Mouse (Mus musculus) common myeloid progenitor, adult 5-6 weeks (primary cell): ENCODE measurements around the gene Cdh13. TPM values are rescaled to one million over a fixed set of nuclear protein-coding genes. Genes with fewer than 3 reads are reported as not detected.

ENCODE experiments used
- ATAC-seq: replicated peaks from 2 replicates; pipeline ENCODE4 v1.8.0; 2016; ENCODE audit warnings: low read depth, mild to moderate bottlenecking, moderate TSS enrichment, inconsistent platforms; ENCODE audit not compliant: poor library complexity, severe bottlenecking
- total RNA-seq: library from RNA; stranded (forward); fragments of 200-1000, 187-1606 nt; gene quantifications from 2 replicates; pipeline ENCODE4 v1.2.3, GENCODE M21; 2017

The Cdh13 gene
- total RNA-seq, 1 experiment from 2014 or later: not detected

DNA sequence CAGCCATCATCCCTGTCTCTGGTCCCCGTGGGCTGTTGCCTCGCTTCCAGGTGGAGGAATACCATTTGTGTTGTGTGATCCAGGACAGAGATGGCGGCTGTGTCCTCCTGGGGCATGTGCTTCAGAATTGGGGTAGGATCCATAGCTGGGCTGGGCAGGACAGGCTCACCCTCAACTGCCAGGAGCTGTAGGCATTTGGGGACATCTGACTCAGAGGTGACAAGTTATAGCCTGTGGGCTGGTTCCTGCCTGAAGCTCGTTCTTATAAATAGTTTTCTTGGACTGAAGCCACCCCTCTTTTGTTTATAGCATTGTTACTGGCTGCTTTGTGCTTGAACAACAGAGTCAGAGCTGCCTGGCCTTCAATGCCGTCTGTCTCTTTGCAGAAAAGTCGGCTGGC lies 6.7 kb downstream of the Cdh13 start:
- no peak for ATAC-seq

DNA sequence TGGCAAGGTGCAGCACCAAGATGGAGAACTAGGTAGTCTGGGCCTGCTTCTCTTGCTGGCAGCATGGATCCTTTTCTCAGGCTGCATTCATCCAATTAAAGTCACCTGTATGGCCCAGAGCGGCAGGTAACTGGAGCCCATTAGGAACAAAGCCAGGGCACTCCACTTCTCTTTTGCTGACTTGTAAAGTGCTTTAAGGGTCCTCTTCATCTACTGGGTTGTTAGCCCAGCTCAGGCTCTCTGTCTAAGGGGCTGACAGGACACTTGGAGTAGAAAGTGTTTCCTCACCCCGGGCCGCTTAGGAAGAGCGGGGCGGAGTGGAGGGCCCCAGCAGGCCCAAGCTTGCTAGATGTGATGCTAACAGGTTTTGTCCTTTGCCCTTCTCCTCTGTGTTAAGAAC lies 12.9 kb downstream of the Cdh13 start:
- no peak for ATAC-seq

DNA sequence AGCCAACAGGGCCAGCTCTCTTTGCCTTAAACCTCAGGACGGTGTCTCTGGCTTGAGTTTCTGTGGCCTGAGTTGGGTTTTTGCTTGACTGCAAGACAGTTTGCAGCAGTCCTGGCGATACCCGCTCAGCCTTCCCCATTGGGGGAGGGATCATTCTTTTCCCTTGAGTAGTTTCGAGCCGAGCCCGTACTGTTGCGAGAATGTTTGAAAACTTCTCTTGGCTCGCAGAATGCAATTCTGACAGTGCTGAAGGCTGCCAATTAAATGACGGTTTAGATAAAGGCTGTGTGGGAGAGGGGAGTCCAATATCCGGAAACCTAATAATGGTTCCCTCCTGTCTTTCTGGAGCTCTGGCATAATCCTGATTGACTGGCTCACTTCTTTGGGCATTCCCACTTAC lies 23.4 kb downstream of the Cdh13 start:
- ATAC-seq: no peak

DNA sequence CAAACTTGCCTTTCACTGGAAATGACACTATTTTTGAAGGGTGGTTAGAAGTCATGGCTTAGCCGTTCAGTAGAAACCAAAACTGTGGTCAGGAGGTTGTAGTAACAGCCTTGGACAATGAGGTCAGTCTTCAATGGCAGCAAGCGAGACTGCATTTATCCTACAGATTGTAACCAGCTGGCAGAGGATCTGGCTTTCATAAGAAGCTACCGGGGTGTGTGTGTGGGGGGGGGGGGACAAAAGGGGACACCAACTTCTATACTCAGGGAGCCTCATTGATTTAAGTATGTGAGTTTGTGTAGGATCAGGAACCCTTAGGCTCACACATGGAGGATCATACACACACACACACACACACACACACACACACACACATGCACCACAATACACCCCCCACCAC lies 25.6 kb downstream of the Cdh13 start:
- no peak for ATAC-seq

DNA sequence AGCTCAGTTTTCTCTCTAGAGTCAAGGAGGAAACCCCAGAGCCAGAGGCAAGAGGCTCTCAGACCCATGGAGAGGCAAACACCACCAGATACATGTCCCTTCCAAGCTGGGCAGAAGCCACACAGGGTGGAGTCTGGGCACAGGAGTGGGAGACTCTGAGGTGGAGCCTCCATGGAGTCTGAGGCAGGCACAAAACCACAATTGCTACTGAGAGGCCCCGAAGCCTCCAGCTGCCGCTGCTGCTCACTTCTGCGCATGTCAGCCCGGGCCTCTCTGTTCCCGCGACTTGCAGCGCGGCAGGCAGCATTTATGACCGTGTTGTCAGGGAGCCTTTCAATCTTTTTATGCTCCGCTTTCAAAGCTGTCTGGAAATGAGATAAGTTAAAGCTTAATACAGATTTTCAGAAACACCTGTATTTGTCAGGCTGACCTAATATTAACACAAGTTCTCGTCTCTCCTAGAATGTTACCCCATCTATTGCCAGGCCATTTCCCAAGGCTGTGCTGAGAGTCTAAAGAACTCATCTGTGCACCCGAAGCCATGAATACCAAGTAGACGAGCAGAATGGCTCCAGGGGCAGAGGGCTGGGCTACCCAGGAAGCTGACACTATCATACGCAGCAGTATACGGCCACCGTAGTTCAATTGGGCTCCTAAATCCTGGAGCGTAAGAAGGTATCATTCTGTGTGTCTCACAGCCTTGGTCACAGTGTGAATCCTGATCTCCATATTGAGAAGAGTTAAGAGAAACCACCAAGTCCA lies 30.1 kb downstream of the Cdh13 start:
- no peak for ATAC-seq

DNA sequence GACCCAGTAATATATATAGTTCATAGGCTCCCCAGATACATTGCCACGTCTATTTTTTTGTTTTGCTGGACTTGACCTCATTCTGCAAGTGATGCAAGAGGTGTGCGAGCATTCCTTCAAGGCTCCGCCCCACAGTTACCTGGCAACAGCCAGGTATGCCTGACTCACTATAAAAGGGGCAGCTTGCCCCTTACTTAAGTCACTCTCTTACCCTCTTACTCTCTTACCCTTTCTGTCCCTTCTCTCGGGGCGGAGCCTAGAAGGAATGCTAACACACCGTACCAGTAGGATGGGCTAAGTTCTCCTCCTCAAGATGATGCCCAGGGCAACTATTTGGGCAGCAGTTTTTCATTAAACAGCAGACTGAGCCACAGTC lies 30.6 kb downstream of the Cdh13 start:
- no peak for ATAC-seq

DNA sequence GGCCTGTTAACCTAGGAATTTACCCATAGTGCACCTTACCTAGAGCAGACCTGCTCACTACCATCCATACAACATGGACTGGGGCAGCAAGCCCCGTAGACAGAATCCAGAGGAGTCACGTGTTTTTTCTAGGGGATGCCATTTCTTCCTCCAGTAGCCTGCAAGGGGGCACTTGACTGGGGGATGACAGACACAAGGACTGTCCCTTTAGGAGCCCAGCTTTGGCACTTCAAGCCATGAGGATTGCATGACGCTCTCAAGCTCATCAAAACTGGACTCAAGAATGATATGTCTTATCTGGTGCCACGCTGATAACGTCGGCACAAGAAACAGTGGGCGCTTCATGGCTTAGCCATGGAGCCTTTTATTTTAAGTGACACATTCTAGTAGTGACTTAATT lies 31.4 kb downstream of the Cdh13 start:
- ATAC-seq: no peak

DNA sequence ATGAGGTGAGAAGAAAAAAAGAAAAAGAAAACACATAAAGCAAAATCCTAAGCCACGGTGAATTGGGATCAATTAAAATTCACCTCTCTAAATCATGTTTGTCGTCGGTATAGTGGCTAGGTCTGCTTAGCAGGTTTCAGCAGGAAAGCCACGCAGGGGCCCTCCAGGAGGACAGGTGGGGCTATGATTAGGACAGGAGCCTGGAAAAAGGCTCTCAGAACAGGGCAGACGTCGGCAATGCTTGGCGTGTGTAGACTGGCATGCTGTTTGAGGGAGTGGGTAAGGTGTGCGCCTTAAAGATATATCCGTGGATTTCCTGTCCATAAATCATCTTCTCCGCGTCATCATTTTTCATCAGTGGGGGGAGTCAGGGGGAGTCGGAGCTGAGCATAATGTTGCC lies 32.9 kb downstream of the Cdh13 start:
- no peak for ATAC-seq

DNA sequence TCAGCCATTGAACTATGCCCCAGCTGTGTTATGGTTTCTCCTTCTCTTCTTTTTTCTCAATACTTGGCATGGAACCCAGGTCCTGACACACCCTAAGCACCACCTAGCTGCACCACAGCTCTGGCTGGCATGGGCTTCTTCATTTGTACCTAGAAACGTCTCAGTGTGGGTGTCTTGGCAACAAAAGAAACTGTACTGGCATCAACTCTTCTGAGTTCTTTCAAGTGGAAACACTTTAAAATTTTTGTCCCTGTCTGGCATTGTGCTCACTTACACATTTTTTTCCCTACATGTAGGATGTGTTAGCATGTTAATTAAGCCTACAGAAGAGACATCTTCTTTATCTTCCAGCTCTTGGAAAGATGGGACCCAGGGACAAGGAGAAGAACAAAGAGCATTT lies 37.0 kb downstream of the Cdh13 start:
- ATAC-seq: no peak

DNA sequence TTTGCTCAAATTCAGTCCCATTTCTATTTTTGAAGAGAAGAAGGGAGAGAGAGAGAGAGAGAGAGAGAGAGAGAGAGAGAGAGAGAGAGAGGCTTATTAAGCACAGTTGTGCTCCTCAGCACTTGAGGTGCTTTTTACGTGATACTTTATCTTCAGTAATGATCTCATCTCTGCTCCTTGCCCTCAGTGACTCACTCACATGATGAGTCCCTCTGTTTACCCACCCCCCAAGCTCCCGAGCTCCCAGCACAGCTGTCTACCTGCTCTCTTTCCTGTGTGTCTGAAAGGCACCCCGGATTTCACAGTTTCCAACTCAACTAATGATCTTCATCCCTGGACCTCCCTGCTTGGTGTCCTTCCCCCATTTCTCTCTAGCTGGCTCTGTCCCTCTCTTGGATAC lies 39.9 kb downstream of the Cdh13 start:
- ATAC-seq: no peak

DNA sequence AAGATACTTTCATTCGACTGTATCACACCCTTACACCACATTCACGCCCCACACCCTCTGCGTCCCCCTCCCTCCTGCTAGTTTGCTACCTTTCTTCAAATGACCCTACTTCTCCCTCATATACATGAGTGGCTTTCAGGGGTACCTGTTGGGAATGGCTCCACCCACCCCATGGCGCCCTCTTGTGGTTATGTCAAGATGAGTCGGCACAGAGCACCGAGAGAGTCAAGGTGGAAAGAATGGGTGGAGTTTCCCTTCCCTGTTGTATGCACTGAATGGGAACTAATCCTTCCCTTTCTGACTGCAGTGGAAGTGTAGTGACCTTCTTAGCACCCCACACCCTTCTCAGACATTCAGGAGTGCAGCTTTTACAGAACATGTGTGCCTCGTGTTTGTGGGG lies 51.4 kb downstream of the Cdh13 start:
- ATAC-seq: no peak

DNA sequence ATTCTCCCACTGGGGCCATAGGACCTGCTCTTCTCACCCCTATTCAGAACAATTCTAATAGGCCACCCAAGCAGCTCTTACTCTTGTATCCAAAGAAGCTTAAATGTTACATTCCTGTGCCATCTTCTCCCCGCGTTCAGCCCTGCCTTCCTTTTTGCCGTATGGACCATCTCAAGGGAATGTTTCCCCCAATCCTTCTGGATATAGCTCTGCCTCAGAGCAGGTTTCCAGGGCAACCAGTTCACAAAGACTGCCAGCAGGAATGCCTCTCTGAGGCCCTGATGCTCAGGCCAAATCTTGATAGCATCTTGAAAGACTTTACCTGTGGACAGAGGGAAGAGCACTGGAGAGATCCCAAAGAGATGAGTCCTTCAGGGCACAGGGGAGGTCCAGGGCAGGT lies 56.2 kb downstream of the Cdh13 start:
- ATAC-seq: no peak

DNA sequence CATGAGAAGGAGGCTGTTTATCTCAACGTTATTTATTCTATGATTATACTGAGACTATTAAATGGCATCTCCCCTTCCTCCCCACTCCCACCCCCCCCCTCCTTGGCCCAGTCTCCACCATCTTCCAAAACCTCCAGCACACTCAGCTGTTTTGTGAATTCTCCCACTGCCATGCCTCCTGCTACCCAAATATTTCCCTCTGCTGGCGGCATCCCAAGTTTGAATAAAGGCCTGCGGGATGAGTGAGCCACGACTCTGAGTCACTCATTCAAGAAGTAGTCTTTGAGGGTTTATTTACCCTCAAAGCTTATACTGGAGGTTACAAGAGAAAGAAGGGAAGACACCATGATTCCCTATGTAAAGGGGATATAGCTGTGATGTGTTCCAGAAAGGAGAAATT lies 59.7 kb downstream of the Cdh13 start:
- ATAC-seq: no peak

DNA sequence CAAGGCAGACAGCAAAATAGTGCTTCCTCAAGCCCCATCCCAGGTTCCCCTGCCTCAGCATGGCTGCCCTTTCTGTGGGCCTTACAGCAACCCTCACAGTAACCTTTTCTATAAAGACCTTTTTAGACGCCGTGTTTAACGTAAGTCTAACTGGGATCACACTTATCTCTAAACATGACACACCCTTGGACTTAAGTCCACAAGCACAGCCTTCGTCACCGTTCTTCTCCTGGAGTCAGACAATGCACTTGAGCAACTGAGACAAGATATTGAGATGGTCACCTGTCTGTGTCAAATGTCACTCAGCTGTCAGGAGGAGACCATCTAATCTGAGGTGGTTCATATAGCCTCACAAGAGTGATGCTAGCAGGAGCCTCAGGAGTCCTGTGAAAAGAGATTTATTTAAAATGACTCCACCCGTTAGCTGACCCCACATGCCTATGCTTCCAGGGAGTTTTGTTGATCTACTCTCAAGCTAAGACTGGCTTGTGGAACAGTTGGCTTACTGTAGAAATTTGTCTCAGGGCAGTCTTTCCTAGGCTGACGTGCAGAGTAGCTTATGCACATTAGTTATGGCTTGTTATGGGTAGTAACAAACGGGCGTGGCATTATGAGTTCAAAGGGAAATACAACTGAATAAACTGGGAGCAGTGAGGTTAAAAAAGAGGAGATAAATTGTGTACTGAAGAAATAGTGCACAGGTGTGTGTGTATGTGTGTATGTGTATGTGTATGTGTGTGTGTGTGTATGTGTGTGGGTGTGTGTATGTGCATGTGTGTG lies 65.4 kb downstream of the Cdh13 start:
- ATAC-seq: no peak

DNA sequence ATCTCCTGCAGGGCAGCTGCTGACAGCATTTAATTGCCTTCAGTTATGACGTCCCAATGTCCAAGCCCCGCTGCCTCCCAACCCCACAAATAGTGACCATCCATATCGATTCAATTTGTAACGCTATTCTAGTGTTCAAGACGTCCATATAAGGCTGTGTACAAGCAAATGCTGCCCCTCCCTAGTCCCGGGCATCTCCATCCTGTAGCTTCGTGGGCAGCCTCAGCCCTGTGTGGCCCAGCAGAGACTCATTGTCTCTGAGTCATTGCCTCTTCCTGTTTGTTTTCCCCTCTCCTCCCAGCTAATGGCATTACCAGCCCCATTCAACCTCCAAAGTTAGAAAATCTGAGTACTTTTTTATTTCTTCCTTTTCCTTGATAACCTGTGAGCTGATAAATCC lies 66.6 kb downstream of the Cdh13 start:
- no peak for ATAC-seq

DNA sequence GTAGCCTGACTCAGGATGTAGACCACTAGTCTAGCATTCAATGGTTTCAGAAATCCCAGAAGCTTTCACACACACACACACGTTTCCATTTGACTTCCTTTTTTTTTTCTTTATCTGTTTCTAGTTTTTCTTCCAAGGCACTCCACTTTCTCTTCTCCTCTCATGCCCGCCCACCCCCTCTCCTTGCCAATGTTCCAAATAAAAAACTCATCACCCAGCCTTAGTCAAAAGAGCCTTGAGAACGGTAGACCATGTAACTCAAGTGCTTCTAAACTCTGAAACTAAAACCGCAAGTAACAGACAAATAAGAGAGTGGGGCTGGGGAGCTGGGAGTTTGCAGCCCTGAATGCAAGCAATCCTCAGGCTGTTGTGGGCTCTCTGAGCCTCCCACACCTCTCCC lies 69.5 kb downstream of the Cdh13 start:
- no peak for ATAC-seq

DNA sequence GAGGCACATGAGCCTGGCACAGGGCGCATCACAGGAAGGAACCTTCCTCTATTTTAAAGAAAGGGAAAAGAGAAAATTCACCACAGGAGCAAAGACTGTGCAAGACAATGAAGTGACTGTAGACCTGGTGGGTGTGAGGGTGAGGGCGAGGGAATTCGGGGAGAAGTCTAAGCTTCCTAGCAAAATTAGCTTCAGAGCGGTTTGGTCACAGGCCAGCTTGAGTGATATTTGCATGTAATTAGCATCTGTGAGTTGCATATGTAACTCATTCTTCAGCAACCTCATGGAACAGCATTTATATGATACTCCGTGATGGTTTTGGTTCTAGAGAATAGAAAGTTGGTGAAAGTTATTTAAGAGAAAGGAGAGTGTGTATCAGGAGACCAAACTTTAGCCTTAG lies 73.5 kb downstream of the Cdh13 start:
- ATAC-seq: no peak

DNA sequence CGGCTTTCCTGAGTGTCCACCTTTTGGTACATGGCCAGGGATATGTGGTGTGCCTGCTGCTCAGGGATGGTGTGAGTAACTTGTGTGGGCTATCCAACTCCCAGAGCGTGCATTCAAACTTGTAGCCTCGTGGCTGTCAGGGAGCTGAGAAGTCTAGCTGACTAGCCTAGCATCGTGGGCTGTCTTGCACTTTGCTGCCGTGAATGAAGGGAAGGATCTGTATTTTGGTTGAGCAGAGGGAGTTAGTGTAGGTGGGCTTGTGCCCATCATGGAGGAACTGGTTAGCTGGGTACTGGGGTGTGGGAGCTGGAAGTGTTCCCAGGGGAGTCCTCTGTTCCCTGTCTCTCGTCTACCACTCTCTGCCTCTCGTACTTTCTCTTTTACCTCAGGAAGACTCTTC lies 74.1 kb downstream of the Cdh13 start:
- no peak for ATAC-seq

DNA sequence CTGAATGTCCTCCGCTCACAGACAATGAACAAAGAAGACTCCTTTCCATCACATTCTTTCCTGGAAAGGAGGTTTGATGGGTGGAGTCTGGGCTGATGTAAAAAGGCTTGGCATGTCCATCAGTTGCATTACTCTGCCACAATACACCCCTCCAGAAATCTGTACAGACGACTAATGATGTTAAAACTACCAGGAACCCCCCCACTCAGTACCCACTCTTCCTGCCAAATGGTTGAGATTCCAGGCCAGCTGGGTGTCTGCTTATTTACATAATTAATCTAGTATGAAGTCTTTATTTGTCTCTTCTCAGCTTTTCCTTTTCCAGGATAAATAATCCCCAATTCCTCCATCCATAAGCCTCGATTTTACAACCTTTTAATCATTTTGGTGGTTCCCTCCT lies 80.2 kb downstream of the Cdh13 start:
- no peak for ATAC-seq

DNA sequence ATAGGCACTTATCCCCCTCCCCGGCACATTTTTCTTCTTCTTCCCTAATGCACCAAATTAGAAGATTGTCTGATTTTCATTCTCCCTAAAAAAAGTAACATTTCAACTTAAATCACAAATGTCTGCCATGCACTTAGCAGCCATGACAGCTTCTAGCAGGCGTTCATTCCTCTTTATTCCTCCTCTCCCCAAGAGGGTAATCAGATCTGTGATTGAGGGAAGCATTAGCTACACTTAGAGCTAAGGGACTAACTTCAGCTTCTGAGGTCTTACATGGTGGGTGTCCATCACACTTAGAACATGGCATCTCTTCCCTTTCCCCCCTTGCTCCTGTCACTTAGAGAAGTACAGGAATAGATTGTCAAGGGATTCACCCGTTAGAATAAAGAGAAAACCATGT lies 89.6 kb downstream of the Cdh13 start:
- no peak for ATAC-seq

DNA sequence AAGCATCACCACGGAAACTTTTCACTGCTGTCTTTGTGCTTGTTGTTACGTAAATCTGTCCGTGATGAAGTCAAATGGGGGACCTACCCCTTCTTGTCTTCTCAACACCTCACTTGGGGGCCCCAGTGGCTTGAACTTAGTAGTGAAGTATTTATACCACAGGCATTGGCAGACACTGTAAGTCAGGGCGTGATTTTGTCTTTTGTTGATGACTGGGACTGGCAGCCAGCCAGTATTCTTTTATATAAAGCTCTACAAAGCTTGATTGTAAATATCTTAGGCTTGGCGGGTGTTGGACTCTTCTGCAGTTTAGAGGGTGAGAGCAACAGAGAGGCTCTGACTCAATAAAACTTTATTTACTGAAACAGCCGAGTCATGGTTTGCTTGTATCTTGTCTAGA lies 91.2 kb downstream of the Cdh13 start:
- no peak for ATAC-seq

DNA sequence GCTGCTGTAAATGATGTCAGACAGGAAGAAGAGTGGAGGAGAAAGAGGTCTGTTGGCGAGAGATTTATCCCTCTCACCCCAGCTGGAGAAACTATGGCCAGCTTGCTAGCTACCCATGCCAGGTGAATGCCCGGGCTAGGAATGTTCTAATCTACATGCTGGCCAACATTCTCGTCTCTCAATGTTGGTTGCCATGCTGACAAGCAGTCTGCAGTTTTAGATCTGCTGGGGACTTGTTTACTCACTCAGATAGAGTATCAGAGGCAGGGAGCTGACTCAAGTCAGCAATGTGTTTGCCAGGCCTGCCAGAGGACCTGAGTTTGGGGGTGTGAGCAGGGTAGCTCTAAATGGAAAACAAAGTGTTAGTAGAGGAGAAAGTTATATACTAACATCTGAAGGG lies 93.3 kb downstream of the Cdh13 start:
- ATAC-seq: no peak
